Mouse (Mus musculus) cortical plate, adult 2 months (tissue): ENCODE results near the gene Ppfibp2.

Source experiments
- CTCF ChIP-seq: fragments of 200-500 bp; IDR thresholded peaks from 2 replicates; pipeline ENCODE4 v1.5.1; 2011; ENCODE audit warnings: mild to moderate bottlenecking, control low read depth, low read length; ENCODE audit not compliant: insufficient read depth; ENCODE audit errors: extremely low read depth
- POLR2A ChIP-seq: fragments of 200-500 bp; IDR thresholded peaks from 2 replicates; pipeline ENCODE4 v1.6.1; 2011; ENCODE audit warnings: mild to moderate bottlenecking, low read length, control low read depth; ENCODE audit not compliant: insufficient read depth; ENCODE audit errors: extremely low read depth

GRCm38 (mm10) chr7:107756748-107757147 is 161.7 kb downstream of the Ppfibp2 start:
- TF ChIP-seq CTCF (no peak), POLR2A (no peak)
